Mouse (Mus musculus): ENCODE measurements at regions not wholly inside any gene's neighbourhood (a gene's known extent, or its start where the extent isn't known, plus 50 kb on each side); places are given as distances from the start of the nearest gene placed in this dataset.
A peak's percentile ranks its signal among the peaks of the same experiment; 100 is the strongest.

DNA sequence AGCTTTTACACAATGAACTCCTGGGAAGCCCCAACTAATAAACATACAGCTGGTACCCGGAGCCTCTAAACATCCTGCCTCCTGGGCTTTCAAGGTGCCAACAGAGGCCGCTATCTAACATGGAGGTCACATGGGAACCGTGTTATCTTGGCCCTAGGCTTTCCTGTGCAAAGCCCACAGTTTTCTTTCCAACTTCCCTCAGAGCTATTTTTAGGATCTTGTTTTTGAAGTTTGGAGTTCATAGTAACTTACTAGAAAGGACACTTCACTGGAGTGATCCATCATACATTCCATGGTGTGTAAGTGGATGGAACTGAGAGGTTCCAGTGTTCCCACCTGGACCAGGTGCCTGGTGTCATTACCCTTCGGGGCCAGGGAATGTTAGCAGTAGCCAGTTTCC lies 220.6 kb downstream of the Gadd45g start:
- 61% methylated on average over 4 of the region's 4 CpGs for WGBS
- no peak for DNase-seq (ENCODE audit: low read depth, low spot score)

GRCm38 (mm10) chr13:52068886-52069439 lies 222.5 kb downstream of the Gadd45g start:
- no peak for DNase-seq (ENCODE audit: low read depth, low spot score)

GRCm38 (mm10) chr13:52069714-52070113 lies 223.2 kb downstream of the Gadd45g start:
- 61% methylated on average over 3 of the region's 3 CpGs for WGBS
- DNase-seq (ENCODE audit: low read depth, low spot score), result no peak

More at GRCm38 (mm10) chr13:52068886-52069439, 222.5 kb downstream of the Gadd45g start:
- 82% methylated on average over 6 of the region's 6 CpGs for WGBS

DNA sequence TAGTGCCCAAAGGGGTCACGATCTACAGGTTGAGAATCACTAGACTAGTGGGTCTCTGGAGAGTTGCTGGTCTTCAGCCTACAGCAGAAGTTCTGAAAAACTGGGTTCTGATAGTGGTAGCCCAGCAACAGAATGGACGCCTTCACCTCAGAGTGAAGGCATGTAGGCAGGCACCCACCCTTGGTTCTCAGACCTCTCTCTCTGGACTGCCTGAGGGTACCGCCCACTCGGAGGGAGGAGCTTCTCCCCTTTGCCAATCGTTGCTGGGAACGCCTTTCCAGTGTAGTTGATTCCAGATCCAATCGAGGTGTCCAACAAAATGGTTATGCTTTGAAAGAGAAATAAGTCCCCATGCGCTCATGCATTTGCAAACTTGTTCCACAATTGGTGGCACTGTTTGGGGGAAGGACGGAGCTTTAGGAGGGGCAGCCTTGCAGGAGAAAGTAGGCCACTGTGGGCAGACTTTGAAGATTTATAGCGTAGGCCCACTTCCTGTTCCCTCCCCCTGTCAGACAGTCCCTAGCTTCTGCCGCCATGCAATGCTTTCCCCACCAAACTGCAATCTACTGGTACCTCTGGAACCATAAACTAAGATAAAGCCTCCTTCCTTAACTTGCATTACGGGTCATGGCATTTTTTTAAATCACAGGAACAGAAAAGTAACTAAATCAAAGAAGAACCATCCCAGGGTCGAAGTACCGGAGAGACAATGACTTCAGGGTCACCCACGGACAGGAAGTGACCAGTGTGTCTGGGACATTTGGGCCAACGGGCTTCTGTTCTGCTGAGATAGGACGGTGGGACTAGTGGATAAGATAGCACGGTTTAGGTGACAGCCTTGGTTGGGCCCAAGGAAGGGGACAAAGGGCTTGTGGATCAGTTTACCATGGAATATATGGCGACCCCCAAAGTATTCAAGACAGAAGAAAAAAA lies 224.5 kb downstream of the Gadd45g start:
- no peak for DNase-seq (ENCODE audit: low read depth, low spot score)
- WGBS, result 84% methylated on average over 19 of the region's 19 CpGs

GRCm38 (mm10) chr13:52077616-52078015 lies 231.1 kb downstream of the Gadd45g start:
- WGBS, result 65% methylated on average over 4 of the region's 4 CpGs
- no peak for DNase-seq (ENCODE audit: low read depth, low spot score)

DNA sequence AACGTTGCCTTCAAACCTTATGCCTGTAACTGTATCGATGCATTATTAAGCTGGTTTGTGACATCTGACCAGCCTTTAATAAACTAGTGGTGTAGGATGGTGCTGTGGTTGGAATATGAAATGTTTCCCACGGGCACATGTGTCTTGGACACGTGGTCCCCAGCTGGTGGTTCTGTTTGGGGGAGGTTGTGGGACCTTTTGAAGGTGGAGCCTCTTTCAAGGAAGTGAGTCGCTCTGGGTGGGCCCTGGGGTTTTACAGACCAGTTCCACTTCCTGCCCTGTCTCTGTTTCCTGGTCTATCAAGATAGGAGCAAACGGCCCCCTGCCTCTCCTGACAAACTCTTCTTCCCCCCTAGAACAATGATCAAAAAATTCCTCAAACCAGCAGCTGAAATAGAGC lies 232.1 kb downstream of the Gadd45g start:
- 59% methylated on average over 6 of the region's 6 CpGs for WGBS
- DNase-seq (ENCODE audit: low read depth, low spot score), result no peak

DNA sequence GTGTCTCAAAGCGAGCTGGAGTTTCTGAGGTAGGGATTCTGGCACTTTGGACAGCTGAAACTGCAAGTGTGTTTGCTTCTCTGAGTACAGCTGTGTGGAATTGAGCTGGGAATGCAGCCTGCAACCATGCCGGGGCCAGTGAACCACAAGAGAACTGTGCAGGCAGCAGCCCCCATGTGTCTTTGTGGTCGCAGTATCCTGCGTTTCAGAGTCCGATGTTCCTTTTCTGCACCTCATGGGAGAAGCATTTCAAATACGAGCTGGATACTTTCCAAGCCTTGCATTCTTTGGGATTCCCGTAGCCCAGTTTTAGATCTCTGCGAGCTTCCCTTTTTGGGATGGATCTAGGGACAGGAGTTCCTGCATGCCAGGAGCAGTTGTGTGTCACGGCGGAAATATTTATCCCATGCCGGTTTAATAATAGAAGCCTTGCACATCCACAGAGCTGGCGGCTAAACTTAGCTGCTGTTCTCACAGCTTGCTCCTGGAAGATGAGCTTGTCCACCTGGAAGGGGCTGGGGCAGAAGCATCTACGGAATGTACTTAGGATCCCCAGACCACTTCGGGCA lies 233.3 kb downstream of the Gadd45g start:
- DNase-seq (ENCODE audit: low read depth, low spot score), result no peak
- 63% methylated on average over 14 of the region's 14 CpGs for WGBS

GRCm38 (mm10) chr13:52083601-52084455 lies 237.3 kb downstream of the Gadd45g start:
- no peak for DNase-seq (ENCODE audit: low read depth, low spot score)
- 81% methylated on average over 9 of the region's 9 CpGs for WGBS

DNA sequence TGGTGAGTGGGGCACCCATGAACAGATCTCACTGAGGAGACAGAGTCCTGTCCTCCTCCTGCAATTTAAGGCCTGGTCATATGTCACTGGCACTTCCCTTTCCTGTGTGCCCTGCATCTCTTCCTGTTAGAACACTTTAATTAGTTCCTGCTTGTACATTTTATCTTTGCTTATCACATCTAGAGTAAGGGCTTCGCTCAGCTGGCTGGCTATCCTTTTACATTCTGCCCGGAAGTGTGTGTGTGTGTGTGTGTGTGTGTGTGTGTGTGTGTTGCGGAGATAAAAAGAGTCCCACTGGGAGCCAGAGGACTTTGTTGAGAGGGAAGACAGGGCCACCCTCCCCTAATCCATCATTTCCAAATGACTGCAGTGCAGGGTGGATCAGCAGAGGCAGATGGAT lies 238.6 kb downstream of the Gadd45g start:
- no peak for DNase-seq (ENCODE audit: low read depth, low spot score)
- 51% methylated on average over 3 of the region's 3 CpGs for WGBS

GRCm38 (mm10) chr13:52088319-52088718 lies 241.8 kb downstream of the Gadd45g start:
- 44% methylated on average over 8 of the region's 8 CpGs for WGBS
- no peak for DNase-seq (ENCODE audit: low read depth, low spot score)

DNA sequence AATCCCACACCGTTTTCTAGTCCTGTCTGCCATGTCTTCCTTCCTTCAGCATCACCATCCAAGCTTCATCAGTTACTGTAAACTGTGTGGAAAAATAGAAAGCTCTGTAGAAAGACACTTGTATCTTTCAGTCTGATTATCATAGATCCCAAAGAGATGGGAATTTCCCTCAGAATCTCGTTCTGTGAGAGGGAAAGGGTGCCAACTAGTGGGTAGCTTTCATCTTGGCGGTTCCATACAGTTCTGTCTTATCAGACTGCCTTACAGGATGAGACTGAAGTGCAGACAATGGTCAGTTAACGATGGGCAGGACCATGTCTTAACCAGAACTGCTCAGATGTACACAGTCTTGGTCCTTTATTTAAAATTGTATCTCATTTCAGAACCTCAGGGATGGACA lies 243.9 kb downstream of the Gadd45g start:
- WGBS, result 58% methylated on average over 4 of the region's 4 CpGs
- no peak for DNase-seq (ENCODE audit: low read depth, low spot score)

DNA sequence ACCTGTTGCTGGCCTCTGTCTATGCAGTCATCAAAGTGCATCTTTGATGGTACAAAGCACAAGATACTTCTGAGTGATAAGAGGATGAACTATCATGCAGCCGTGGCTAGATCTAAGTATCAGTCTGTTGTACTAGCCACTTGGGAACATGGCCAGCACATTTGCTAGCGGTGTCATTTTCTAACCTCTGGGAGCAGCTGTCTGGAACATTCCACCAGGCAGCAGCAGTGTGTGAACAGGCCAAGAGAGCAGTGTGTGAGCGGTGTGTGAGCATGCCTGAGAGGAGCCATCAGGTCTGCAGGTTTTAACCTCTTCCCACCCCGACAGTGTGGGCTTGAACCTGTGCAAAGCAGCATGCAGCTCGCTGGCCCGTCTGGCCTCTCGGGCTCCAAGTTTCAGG lies 248.3 kb downstream of the Gadd45g start:
- DNase-seq (ENCODE audit: low read depth, low spot score), result no peak

DNA sequence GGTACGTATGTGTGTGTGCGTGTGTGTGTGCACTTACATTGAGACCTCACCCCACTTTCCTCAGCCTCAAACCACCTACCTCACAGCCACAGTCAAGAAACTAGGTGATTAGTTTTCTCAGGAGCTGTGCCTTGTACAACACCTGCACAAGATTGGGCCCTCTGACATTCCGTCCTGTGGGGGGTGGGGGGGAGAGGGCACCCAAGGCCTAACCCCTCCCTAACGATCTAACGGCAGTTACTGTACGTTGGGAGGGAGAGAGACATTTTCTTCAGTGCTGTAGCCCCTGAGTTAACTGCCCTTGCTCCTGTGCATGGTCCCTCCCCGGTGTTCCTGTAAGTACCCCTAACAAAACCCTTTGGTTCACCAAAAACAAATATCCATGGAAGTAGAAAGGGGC lies 250.0 kb downstream of the Gadd45g start:
- no peak for DNase-seq (ENCODE audit: low read depth, low spot score)
- WGBS, result 76% methylated on average over 7 of the region's 7 CpGs

More for the DNA sequence above, 248.3 kb downstream of the Gadd45g start:
- 74% methylated on average over 7 of the region's 7 CpGs for WGBS

DNA sequence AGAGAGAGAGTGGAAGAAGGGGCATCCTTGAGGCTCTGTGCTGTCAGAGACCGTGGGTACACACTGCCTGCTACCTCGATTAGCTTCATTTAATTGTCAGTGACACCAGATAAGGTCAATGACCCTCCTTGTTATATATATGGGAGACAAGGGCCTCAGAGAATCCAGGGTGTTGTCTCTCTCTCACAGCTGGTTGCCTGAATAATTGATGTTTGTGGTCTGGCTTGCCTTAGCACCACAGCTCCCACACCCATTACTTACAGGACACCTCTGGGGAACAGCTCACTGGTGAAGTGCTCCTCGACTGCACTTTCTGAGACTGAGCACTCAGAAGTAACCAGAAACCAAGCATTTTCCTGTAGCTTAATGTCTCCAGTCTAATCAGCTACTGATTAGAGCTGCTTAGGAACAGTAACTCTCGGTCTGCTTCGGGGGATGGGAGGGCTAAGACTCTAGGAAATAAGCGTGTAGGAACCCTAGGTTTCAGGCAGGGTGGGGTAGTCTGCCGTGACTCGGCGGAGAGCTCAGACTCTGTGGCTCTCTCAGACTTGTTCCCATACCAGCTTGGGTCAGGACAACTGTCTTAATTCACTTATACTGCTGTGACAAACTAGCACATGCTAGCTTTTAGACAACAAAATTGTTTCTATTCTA lies 259.6 kb downstream of the Gadd45g start:
- DNase-seq (ENCODE audit: low read depth, low spot score), result no peak
- WGBS, result 51% methylated on average over 9 of the region's 9 CpGs

DNA sequence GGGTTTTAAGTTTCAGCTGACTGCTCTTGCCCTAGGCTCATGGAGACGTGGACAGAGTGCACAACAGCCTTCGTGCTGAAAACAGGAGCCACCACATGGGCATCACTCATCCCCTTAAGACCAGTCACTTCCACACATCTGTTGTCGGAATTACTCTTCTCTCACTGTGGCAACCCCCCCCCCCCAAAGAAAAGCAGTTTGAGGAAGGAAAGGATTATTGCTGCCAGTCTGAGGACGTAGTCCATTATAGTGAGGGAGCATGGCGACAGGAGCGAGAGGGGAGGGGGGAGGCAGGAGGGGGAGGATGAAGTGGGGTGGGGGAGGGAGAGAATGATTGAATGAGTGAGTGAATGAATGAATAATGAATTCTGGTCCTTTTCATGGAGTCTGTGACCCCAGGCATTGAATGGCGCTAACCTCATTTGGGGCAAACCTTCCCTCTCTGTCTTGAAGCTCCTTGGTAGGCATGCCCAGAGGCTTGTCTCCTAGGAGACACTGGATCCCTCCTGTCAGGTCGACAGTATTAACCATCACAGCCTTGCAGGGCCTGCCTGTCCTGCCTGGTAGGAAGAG lies 262.0 kb downstream of the Gadd45g start:
- 78% methylated on average over 8 of the region's 8 CpGs for WGBS
- no peak for DNase-seq (ENCODE audit: low read depth, low spot score)

DNA sequence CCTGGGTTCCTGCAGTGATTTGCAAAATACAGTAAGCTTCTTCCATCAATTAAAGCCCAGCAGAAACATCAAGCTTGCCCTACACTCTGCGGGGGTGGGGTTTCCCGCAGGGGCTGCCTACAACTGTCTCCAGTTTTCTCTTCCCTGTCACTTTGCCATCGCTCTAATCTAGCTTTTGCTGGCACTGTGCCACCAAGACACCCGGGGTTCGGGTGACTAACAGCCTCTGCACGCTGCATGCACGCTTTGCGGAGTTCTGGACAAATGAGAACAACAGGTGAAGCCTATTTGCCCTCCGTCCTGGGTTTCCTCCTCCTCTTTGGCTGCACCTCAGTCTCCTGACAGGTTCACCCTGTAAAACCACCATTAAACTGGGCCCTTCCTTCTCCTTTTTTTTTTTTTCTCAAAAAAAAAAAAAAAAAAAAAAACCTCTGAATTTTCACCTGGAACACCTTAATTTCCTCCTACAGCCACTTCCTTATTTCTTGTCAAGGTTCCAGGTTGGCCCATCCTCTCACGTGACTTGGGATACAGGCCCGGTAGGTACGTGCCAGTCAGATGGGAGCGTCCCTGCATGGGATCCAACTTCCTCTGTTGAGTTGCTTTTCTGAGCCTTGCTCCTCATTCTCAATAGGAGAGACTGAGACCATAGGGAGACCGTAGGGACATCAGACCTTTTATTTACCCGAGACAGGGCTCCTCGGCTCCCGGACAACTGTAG lies 262.7 kb downstream of the Gadd45g start:
- WGBS, result 40% methylated on average over 17 of the region's 17 CpGs
- DNase-seq (ENCODE audit: low read depth, low spot score), result peak; percentile 76

DNA sequence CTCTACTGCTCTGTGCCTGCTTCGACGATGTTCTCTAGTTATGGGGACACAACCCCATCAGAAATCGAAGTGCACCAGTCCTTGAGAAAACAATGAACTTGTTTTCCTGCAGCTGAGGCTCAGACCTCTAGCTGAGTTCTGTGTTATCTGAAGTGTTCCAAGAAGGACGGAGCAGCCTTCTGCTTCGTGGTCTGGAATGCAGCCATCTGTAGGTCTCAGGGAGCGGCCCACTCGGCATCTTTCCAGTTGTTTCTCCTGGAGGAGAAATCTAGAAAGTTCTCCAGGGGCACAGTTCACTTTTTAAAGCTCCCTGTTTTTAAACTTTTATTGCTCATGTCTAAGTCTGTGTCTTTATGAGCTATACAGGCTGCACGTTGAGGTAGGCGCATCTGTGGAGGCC lies 264.3 kb downstream of the Gadd45g start:
- WGBS, result 20% methylated on average over 9 of the region's 9 CpGs
- peak; percentile 46 for DNase-seq (ENCODE audit: low read depth, low spot score)

GRCm38 (mm10) chr13:52113549-52113948 lies 267.1 kb downstream of the Gadd45g start:
- DNase-seq (ENCODE audit: low read depth, low spot score), result no peak
- 88% methylated on average over 8 of the region's 8 CpGs for WGBS
